Mouse (Mus musculus): Measurements from ENCODE around the gene Rgs3.

The Rgs3 gene

DNA sequence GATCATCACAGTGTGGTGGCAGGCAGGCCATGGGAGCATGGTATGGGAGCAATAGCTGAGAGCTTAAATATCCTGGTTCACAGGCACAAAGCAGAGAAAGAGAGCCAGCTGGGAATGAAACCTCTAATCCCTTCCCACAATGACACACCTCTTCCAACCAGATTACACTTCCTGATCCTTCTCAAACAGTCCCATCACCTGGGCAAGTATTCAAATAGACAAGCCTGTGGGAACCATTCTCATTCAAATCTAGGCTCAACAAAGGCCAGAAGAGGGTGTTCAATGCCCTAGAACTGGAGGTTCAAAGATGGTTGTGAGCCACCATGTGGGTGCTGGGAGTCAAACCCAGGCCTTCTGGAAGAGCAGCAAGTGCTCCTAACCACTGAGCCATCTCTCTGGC, 161.2 kb downstream of the Rgs3 start:
- in situ Hi-C loops (cut with MboI) = no loop called here

DNA sequence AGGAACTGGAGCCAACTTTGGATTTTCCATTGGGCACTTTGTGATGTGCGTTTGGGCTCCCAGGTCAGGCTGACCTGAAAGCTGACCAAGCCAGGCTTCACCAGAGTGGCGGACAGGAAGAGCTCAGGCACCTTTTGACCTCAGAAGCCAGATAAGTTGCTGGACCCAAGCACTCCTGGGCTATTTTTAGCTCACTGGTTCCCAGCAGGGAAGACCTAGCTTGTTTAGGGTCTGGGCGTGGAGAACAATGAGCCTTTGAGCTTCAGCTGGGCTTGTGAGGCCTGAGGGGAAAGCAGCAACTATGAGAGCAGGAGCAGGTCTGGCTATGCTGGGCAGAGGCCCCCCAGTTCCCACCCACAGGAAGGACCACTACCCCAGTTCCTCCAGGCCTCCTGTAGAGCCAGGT, 162.4 kb downstream of the Rgs3 start:
- in situ Hi-C loops (cut with MboI) = no loop called here

DNA sequence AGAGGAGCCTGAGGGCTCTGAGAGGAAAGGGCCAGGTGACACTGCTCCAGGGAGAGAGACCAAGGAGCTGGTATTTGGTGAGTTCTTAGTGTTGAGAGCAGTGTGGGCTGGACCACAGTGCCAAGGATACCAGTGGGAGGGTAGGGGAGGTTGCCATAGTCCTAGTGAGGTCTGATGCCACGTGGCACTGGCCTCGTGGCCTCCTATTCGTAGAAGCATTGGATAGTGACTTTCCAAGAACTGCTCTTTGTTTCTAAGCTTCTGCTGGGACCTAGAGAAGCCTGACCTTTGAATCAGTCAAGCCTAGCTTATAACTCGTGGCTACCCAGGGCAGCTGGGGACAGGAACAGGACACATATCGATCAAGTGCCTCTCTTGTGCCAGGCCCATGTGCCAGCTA, 164.1 kb downstream of the Rgs3 start:
- in situ Hi-C loops (cut with MboI) = no loop called here

DNA sequence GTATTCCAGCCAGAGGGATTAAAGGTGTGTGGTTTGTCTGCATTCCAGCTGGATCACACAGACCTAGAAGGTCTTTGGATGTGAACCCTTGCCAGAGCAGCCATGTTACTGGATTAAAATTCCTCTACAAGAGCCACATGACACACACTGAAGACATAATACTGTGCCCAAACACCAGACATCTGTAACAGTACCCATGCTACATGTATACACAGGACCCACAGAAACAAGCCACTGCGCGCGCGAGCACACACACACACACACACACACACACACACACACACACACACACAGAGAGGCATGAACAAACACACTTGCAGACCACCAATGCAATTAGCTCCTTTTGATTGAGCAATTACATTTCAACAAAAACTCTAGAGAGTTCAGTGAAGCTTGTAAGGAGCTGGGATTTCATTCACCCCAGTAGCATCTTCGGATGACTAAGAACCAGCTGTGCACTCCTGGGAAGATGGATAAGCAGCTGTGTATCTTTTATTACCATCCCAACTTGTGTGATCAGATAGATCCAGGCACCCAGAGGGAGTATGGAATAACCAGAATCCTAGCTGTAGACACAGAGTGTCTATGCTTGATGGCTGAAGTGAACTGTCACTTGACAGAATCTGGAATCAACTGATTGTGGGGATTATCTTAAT, 166.8 kb downstream of the Rgs3 start:
- in situ Hi-C loops (cut with MboI) = no loop called here

DNA sequence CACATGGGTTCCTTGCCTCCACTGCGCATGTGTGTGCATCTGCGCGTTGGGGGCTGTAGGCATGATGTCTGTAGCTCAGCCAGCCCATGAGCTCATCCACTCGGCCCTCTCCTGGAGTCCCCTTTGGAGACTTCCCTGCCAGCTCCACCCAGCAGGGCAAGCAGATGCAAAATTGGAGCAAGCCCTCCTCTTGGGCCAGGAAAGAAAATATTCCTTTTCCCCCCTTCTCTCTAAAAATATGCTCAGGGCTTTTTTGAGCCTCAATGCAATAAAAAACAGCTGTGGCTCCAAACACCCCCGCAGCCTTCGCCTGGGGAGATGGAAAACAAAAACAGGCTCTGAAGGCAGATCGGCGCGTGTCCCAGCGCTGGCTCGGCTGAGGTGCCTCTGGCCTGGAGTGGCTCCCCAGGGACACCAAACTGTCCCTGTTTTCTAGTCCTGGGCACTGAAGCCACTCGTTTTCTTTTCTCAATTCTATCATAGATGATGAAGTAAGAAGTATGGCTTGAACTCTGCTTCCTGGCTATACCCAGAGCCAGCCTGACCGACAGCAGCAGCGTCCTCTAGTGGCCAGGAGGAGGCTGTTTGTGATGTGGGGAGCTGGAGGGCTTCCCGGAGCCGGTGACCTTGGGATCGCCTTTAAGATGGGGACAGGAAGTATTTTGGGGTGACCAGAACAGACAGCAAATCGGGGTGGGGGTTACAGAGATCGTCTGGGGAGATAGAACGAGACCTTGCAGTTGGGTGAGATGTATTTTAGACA, 168.1 kb downstream of the Rgs3 start:
- in situ Hi-C loops (cut with MboI) = no loop called here

DNA sequence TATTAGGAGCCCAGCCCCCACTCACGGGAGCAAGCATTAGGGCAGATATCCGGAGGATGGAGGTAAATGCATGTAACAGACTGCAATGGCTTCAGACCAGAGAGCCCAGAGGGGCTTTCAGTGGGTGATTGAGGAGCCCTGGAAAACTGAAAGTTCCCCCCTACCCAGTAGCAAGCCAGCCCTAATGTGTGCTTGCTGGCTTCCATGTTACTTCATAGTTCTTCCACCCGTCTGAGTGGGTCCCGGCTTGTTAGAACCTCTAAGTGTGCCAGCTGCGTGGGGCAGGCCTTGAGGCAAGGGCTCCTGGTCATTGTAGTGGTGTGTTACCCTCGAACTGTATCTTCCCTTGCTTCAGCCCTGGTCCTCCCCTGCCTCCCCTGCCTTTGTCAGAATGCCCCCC, 168.8 kb downstream of the Rgs3 start:
- in situ Hi-C loops (cut with MboI) = no loop called here

DNA sequence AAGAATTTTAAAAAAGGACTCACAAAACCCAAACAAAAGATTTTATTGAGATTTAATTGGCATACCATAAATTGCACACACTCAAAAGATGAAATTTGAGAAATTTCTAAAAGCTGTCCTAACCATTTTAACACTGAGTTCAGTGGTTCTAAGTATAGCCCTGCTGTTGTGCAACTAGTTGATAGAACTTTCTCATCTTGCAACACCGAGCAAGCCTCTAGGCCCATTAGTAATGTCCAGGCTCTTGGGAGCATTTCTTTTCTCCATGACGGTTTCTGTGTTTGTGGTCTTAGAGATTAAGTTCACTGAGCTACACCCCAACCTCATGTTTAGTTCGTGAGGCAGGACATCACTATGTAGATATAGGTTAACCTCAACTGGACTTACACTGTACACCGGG, 169.5 kb downstream of the Rgs3 start:
- in situ Hi-C loops (cut with MboI) = no loop called here

DNA sequence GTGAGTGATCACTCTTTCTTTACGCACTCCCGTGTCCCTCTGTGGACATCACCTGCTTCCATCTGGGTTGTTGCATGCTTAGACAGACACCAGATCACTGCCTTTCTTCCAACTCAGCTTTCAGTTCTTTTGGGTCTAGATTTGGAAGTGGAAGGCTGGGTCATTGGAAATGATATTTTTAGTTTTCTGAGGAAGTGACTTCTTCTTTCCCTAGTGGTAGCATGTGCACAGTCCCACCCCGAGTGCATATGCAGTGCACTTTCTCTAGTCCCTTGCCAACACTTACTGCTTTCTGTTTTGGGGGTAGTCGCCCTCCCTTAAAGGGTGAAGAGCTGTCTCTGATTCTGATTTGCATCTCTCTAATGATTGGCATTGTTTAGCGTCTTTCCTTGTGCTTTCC, 170.3 kb downstream of the Rgs3 start:
- in situ Hi-C loops (cut with MboI) = no loop called here

DNA sequence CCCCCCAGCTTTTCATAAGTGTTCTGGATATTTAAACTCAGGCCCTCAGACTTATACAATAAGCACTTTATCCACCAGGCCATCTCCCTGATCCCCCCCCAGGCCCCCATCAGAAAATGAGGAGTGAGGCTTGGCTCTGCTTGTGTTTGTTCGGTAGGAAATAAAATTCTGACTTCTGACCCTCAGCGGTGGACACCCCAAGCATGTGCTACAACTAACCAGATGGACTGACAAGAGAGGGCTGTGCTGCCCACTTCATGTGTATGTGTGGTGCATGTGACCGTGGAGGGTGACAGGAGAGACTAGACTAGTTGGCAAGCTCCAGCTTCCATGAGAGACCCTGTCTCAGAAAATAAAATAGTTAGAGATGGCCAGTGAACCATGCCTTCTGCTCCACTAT, 171.2 kb downstream of the Rgs3 start:
- in situ Hi-C loops (cut with MboI) = no loop called here

DNA sequence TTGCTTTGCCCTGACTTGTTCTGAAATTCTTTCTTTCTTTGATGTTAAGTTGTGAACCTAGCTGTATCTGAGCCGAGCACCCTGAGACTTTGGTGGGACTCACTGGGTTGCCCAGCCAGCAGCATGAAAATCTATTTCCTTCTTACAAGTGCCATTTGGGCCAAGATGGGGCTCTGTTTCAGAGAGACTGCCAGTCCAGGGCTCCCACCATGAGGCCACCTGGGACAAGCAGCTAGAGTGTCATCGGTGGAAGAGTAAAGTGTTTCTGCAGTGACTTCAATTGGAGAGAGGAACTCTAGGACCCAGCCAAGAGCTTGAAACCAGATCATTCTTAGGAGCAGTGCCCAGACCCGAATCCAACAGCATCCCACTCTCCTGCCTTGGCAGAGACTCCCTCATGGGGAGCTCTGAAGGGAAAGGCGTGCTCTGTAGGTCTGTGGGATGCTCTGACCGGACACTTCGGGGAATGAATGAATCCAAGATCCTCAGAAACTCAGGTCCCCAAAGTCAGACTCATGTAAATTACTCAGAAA, 171.9 kb downstream of the Rgs3 start:
- in situ Hi-C loops (cut with MboI) = no loop called here

DNA sequence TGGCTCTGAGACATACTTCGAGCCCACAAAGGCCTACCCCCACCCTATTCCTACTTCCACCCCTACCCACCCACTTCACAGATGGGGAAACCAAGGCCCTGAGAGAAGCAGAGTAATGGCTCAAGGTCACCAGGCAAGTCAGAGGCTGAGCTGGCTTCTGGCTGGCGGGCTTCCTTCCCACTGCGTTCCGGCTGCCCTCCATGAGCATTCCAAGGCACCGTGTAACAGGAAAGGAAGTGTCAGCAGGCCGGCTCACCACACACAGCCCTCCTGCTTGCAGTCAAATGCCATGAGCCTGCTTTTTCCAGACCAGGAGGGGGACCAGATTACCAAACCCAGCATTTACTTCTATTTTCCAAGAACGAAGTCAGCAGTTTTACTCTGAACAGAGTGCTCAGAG, 172.4 kb downstream of the Rgs3 start:
- in situ Hi-C loops (cut with MboI) = no loop called here

DNA sequence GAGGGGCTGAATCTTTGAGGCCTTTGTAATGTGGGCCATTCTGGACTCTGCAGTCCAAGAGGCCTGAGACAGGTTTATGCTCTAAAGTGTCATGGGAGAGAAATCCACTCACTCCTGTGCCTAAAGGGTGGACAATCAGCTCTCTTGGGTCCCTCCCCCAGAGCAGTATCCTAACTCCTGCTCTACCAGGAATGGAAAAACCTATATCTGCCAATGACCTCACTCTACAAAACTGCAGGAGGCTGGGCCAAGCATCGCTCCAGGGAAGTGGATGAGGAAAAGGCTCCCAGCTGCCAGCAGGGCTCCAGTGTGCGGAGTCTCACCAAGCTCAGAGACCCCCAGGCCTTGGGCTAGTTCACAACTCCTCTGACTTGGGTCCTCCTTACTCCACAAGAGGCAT, 173.2 kb downstream of the Rgs3 start:
- in situ Hi-C loops (cut with MboI) = no loop called here

DNA sequence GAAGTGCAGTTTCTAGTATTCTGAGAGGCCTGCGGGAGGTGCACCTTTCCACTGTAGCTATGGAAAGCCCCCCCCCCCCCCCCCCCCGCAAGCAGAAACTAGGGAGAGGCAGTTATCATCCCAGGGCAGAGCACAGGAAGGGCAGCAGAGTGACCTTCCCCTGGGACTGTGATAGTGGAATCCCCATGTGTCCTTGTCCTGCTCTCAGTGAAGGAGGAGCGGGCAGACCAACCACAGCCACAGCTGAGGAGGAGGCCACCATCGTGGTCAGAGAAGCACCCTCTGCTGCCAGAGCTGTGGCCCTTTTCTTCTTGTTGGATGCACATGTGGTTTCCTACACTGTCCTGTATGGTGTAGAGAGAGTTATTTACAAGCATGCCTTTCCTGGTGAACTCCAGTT, 174.3 kb downstream of the Rgs3 start:
- in situ Hi-C loops (cut with MboI) = no loop called here

DNA sequence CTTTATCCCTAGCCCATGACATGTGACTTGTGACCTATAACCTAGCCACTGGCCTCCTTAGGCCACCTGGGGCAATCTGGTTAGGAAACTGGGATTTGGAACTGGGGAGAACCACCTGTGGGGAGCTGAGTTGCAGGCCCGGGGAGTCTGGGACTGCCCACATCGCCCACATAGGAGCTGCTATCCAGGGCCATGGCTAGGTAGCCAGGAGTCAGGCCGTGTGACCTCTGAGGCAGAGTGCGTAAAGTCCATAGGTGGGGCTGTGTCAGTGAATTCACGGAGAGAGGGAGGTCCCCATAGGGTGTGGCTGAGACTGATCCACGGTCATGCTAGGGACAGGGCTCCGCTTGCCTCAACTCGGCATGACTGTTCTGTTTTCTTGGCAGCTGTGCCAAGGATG, 175.6 kb downstream of the Rgs3 start:
- in situ Hi-C loops (cut with MboI) = no loop called here

DNA sequence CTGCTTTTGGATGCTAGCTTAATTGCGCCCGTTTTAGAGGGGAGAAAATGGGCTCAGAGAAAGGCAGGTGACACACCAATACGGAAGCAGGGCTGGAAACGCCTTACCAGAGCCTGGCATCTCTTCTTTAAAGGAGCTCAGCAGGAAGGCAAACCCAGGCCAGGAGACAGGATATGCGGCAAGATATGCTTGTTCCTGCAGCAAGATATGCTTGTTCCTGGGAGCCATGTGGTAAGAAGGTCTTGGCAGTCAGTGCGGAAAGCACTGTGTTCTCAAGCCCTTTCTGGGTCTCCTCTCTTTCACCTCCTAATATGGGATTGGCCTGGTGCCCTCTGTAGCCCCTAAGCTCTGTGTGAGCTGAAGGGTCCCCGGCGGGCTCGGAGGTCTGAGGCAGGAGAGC, 176.2 kb downstream of the Rgs3 start:
- in situ Hi-C loops (cut with MboI) = no loop called here

DNA sequence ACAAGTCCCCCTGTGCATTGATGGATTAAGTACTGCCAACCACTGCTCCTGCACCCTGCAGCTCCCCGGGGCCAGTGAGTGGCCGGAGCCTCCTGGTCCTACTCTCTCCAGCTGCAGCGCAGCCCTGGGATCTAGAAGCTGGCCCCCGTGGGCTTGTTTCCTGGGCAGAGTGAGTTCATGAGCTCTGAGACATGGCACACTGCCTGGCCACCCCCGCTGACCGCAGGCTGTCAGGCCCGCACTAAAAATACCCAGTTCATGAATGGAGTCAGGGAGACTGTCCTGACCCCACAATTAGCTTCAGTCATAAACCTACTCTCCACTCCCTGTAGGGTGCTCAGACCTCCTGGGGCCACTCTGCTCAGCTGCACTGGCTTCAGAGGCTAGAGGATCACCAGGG, 176.8 kb downstream of the Rgs3 start:
- in situ Hi-C loops (cut with MboI) = no loop called here

DNA sequence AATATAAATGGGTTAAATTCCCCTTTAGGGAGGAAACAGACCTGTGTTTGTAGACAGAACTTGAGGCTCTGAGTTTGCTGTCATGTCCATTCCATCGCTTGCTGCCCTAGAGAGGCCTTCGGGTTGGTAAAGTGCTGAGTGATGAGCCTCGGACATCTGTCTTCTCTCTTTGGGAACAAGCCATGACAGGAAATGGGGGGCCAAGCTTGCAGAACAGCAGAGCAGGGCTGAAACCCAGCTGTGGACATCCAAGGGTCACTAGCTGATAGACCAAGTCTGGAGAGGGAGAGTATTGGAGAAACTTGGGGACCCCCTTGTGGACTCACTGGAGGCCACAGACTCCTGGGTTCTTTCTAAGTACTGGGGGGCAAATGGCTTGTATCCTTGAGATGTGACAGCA, 177.3 kb downstream of the Rgs3 start:
- in situ Hi-C loops (cut with MboI) = no loop called here

DNA sequence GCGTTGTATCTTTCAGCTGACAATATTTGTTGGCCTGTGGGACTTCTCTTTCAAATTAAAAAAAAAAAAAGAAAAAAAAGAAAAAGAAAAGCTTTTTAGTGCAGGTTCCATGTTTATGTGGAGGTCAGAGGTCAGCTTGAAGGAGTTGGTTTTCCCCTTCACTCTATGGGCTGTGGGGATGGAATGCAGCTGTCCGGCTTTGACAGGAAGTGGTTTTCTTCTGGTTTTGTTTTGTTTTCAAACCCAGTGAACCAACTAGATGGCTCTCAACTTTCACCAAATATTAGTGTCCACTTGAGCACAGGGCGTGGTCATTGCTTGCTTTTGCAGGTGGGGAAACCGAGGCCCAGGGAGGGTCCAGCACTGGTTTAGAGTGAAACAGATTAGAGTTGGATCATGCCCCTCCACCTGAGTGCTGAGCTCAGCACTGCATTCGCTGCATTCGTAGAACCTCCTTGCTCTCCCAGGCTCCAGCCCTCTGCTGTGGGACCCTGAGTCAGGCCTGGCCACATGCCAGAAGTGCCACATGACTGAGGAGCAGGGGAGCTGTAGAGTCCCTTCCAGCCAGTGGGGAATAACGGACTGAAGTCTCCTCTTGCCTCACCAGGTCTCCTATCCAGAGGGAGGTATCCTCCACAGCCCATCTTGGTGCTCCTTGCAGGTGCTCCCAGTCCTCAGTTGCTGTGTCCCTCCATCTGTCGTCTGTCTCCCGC, 178.5 kb downstream of the Rgs3 start:
- in situ Hi-C loops (cut with MboI) = no loop called here

DNA sequence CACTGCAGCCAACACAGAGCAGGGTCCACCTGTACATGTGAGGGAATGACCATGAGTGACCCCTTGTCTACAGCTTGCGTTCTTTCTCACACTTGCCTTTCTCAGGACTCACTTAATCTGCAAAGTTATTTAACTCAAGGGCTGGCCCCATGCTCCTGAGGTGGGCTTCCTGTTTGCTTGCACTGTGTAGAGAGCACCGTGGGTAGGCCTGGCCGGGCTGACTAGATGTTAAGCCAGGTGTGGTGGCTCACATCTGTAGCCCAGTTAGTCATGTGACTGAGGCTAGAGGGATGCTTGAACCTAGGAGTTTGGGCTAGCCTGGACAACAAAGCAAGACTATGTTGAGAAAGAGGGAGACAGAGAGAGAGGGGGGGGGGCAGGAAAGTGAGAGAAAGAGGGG, 179.3 kb downstream of the Rgs3 start:
- in situ Hi-C loops (cut with MboI) = no loop called here

DNA sequence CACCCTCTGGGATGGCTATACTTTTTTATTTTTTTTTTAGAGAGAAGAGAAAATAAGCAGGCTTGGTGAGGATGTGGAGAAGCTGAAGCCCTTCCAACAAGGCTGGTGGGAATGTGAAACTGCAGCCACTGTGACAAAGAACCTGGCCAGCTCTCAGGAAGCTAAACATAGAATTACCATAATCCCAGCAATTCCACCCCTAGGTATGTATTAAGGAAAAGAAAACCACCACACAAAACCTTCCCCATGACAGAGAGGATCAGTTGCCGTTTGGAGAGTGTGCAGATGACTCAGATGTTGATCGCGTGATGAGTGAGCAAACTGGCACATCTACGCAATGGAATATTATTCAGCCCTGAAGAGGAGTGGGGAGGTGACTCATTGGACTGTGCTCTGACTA, 179.9 kb downstream of the Rgs3 start:
- in situ Hi-C loops (cut with MboI) = no loop called here

DNA sequence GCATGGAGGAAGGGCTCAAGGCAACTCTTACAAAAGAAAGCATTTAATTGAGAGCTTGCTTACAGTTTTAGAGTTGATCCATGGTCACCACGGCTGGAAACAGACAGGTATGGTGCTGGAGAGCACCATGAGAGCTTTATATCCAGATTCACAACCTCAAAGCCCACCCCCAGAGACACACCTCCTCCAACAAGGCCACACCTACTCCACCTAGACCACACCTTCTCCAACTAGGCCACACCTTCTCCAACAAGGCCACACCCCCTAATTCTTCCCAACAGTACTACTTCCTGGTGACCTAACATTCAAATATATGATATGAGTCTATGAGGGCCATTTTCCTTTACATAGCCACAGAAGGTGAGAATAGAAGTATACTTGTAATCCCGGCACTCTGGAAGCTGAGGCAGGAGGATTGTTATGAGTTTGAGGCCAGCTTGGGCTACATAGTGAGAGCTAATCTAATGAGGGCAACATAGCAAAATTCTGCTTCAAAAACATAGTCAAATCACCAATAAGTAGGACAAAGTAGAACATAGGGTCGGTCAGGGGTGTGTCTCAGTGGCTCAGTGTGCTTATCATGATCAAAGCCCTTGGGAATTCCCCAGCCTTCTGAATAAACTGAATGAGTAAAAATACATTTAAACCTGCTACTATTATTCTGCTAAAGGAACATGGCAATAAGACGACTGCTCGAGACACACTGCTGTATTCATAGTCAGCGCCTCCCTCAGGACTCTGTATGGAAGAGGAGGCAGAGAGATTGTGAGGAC, 180.8 kb downstream of the Rgs3 start:
- in situ Hi-C loops (cut with MboI) = no loop called here

DNA sequence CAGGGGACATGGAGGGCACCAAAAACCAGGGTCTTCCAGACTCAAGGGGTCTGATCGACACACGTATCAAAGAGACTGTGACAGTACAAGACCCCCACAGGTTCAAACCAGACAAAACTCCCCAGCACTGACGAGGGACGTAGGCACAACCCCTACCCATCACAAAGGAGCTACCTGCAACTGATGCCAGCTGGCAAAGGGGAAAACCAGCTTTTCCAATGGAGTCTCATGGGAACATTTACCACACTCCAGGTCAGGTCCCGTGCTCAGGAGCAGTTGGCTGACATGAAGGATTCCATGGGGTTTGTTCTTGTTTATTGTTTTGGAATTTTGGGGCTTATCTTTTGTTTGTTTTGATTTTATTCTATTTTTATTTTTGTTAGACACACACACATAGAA, 181.4 kb downstream of the Rgs3 start:
- in situ Hi-C loops (cut with MboI) = no loop called here
